Mouse (Mus musculus): ENCODE data around the gene Atf3. TPM values are rescaled to one million over a fixed set of nuclear protein-coding genes. Genes with fewer than 3 reads are reported as not detected.

Atf3 gene
- polyA plus RNA-seq, 1 experiment from 2014 or later, result 8.0 TPM

- no peaks in the 10 kb centered on the region for H3K36me3 ChIP-seq
- peak; percentile 84 for DNase-seq (ENCODE audit: low spot score)
- peaks cover 57% of the 10 kb centered on the region for H3K4me1 ChIP-seq
- H3K27ac ChIP-seq, result peak overlapping the region; percentile 82
- peak overlapping the region; percentile 75 for H3K4me3 ChIP-seq
- peaks cover 45% of the 10 kb centered on the region for H3K27me3 ChIP-seq (ENCODE audit: insufficient read depth, poor library complexity, severe bottlenecking)
- WGBS, result 2% methylated on average over 42 of the region's 42 CpGs
- no peaks in the 10 kb centered on the region for H3K9me3 ChIP-seq
These were observed 33.6 kb downstream of the Atf3 start for GRCm38 (mm10) chr1:191184066-191184815.

GRCm38 (mm10) chr1:191183163-191184065, 34.4 kb downstream of the Atf3 start:
- Histone ChIP-seq H3K36me3 (no peaks in the 10 kb centered on the region), H3K4me1 (peaks cover 65% of the 10 kb centered on the region), H3K27me3 (ENCODE audit: insufficient read depth, poor library complexity, severe bottlenecking) (peaks cover 39% of the 10 kb centered on the region), H3K4me3 (peak overlapping the region; percentile 75), H3K27ac (peak overlapping the region; percentile 91), H3K9me3 (no peaks in the 10 kb centered on the region)
- DNase-seq (ENCODE audit: low spot score), result peak; percentile 98
- under 1% methylated on average over 67 of the region's 67 CpGs for WGBS

GRCm38 (mm10) chr1:191182431-191183162, 35.2 kb downstream of the Atf3 start:
- peaks cover 33% of the 10 kb centered on the region for H3K27me3 ChIP-seq (ENCODE audit: insufficient read depth, poor library complexity, severe bottlenecking)
- H3K27ac ChIP-seq, result peak overlapping the region; percentile 91
- DNase-seq (ENCODE audit: low spot score), result peak; percentile 90
- under 1% methylated on average over 61 of the region's 61 CpGs for WGBS
- peak overlapping the region; percentile 75 for H3K4me3 ChIP-seq
- H3K4me1 ChIP-seq, result peaks cover 68% of the 10 kb centered on the region
- H3K9me3 ChIP-seq, result no peaks in the 10 kb centered on the region
- no peaks in the 10 kb centered on the region for H3K36me3 ChIP-seq

- peaks cover 70% of the 10 kb centered on the region for H3K4me1 ChIP-seq
- 0 out of 2 replicates have a peak, but pooled peaks cover 4% of the 10 kb centered on the region for H3K36me3 ChIP-seq
- peak overlapping the region; percentile 75 for H3K4me3 ChIP-seq
- no peak for DNase-seq (ENCODE audit: low spot score)
- 42% methylated on average over 12 of the region's 12 CpGs for WGBS
- H3K9me3 ChIP-seq, result no peaks in the 10 kb centered on the region
- peak overlapping the region; percentile 91; the same call in 1 of the 2 replicates for H3K27ac ChIP-seq
- H3K27me3 ChIP-seq (ENCODE audit: insufficient read depth, poor library complexity, severe bottlenecking), result peaks cover 24% of the 10 kb centered on the region
These were observed 36.2 kb downstream of the Atf3 start for GRCm38 (mm10) chr1:191181469-191182259.

- peaks cover 19% of the 10 kb centered on the region for H3K27me3 ChIP-seq (ENCODE audit: insufficient read depth, poor library complexity, severe bottlenecking)
- no peak overlapping the region for H3K27ac ChIP-seq
- peaks cover 13% of the 10 kb centered on the region; the same call in 1 of the 2 replicates for H3K36me3 ChIP-seq
- no peaks in the 10 kb centered on the region for H3K9me3 ChIP-seq
- 60% methylated on average over 4 of the region's 4 CpGs for whole genome bisulfite sequencing
- peaks cover 57% of the 10 kb centered on the region for H3K4me1 ChIP-seq
- H3K4me3 ChIP-seq, result no peak overlapping the region
- no peak for DNase-seq (ENCODE audit: low spot score)
These were observed 37.4 kb downstream of the Atf3 start for GRCm38 (mm10) chr1:191180397-191180796.

GRCm38 (mm10) chr1:191179846-191180245, 38.0 kb downstream of the Atf3 start:
- no peak for DNase-seq (ENCODE audit: low spot score)
- Histone ChIP-seq H3K27me3 (ENCODE audit: insufficient read depth, poor library complexity, severe bottlenecking) (peaks cover 15% of the 10 kb centered on the region), H3K9me3 (no peaks in the 10 kb centered on the region), H3K27ac (peak overlapping the region; percentile 30; the same call in 1 of the 2 replicates), H3K4me1 (peaks cover 52% of the 10 kb centered on the region), H3K36me3 (peaks cover 13% of the 10 kb centered on the region; the same call in 1 of the 2 replicates), H3K4me3 (no peak overlapping the region)
- WGBS, result 18% methylated on average over 2 of the region's 2 CpGs

GRCm38 (mm10) chr1:191178511-191179188, 39.2 kb downstream of the Atf3 start:
- 49% methylated on average over 15 of the region's 15 CpGs for WGBS
- DNase-seq (ENCODE audit: low spot score), result no peak
- Histone ChIP-seq H3K36me3 (peaks cover 16% of the 10 kb centered on the region; the same call in 1 of the 2 replicates), H3K9me3 (no peaks in the 10 kb centered on the region), H3K4me1 (peaks cover 44% of the 10 kb centered on the region), H3K27me3 (ENCODE audit: insufficient read depth, poor library complexity, severe bottlenecking) (0 out of 2 replicates have a peak, but pooled peaks cover 6% of the 10 kb centered on the region), H3K4me3 (no peak overlapping the region), H3K27ac (0 out of 2 replicates have a peak overlapping the region, but pooled peaks have one; percentile 32)

GRCm38 (mm10) chr1:191176887-191177286, 41.0 kb downstream of the Atf3 start:
- peaks cover 40% of the 10 kb centered on the region for H3K4me1 ChIP-seq
- H3K27me3 ChIP-seq (ENCODE audit: insufficient read depth, poor library complexity, severe bottlenecking), result 0 out of 2 replicates have a peak, but pooled peaks cover 6% of the 10 kb centered on the region
- peaks cover 23% of the 10 kb centered on the region; the same call in 1 of the 2 replicates for H3K36me3 ChIP-seq
- no peak overlapping the region for H3K4me3 ChIP-seq
- 64% methylated on average over 7 of the region's 7 CpGs for WGBS
- no peak overlapping the region for H3K27ac ChIP-seq
- no peak for DNase-seq (ENCODE audit: low spot score)
- no peaks in the 10 kb centered on the region for H3K9me3 ChIP-seq

- H3K36me3 ChIP-seq, result peaks cover 40% of the 10 kb centered on the region; the same call in 1 of the 2 replicates
- no peak overlapping the region for H3K27ac ChIP-seq
- peaks cover 11% of the 10 kb centered on the region for H3K4me1 ChIP-seq
- 15% methylated on average over 6 of the region's 6 CpGs for WGBS
- no peak overlapping the region for H3K4me3 ChIP-seq
- no peaks in the 10 kb centered on the region for H3K27me3 ChIP-seq (ENCODE audit: insufficient read depth, poor library complexity, severe bottlenecking)
- DNase-seq (ENCODE audit: low spot score), result no peak
- no peaks in the 10 kb centered on the region for H3K9me3 ChIP-seq
These were observed 45.4 kb downstream of the Atf3 start for GRCm38 (mm10) chr1:191172487-191172886.

- Histone ChIP-seq H3K4me1 (peaks cover 7% of the 10 kb centered on the region; the same call in 1 of the 2 replicates), H3K4me3 (no peak overlapping the region), H3K36me3 (peaks cover 27% of the 10 kb centered on the region; the same call in 1 of the 2 replicates), H3K27me3 (ENCODE audit: insufficient read depth, poor library complexity, severe bottlenecking) (no peaks in the 10 kb centered on the region), H3K27ac (no peak overlapping the region), H3K9me3 (no peaks in the 10 kb centered on the region)
- DNase-seq (ENCODE audit: low spot score), result no peak
- WGBS, result 73% methylated on average over 2 of the region's 2 CpGs
These were observed 47.4 kb downstream of the Atf3 start for GRCm38 (mm10) chr1:191170444-191170843.

- Histone ChIP-seq H3K4me1 (peaks cover 7% of the 10 kb centered on the region; the same call in 1 of the 2 replicates), H3K36me3 (peaks cover 11% of the 10 kb centered on the region; the same call in 1 of the 2 replicates), H3K9me3 (no peaks in the 10 kb centered on the region), H3K4me3 (no peak overlapping the region), H3K27ac (peak overlapping the region; percentile 36; the same call in 1 of the 2 replicates), H3K27me3 (ENCODE audit: insufficient read depth, poor library complexity, severe bottlenecking) (no peaks in the 10 kb centered on the region)
- DNase-seq (ENCODE audit: low spot score), result no peak
- WGBS, result 78% methylated on average over 4 of the region's 4 CpGs
These were observed 51.6 kb downstream of the Atf3 start for GRCm38 (mm10) chr1:191166189-191166588.
